Mouse (Mus musculus) spleen, adult 2 months (tissue): Measurements from ENCODE around the gene Dtd1. TPM values are rescaled to one million over a fixed set of nuclear protein-coding genes. Genes with fewer than 3 reads are reported as not detected.
A peak's percentile ranks its signal among the peaks of the same experiment; 100 is the strongest.

Experiments used
- DNase-seq, 2 experiments: peaks; one replicate each; pipeline versions ENCODE4 v3.0.0 to v3.0.0-alpha.2; 2012 to 2021; ENCODE audit warnings: low spot score in 2 of 2, low read depth in 1 of 2
- H3K27ac ChIP-seq: fragments of 200-500 bp; 2 replicates; pipeline ENCODE4 v1.5.1; 2012; ENCODE audit warnings: low read length, inconsistent platforms; ENCODE audit not compliant: insufficient read depth
- H3K27me3 ChIP-seq: fragments of 200-500 bp; 2 replicates; pipeline ENCODE4 v1.6.1; 2012; ENCODE audit warnings: mild to moderate bottlenecking, moderate library complexity, low read length, inconsistent platforms; ENCODE audit not compliant: control insufficient read depth, insufficient read depth
- H3K36me3 ChIP-seq: fragments of 200-500 bp; 2 replicates; pipeline ENCODE4 v1.6.1; 2012; ENCODE audit warnings: mild to moderate bottlenecking, low read length, inconsistent platforms; ENCODE audit not compliant: control insufficient read depth, insufficient read depth
- H3K4me1 ChIP-seq: fragments of 200-500 bp; 2 replicates; pipeline ENCODE4 v1.6.1; 2011; ENCODE audit warnings: inconsistent platforms; ENCODE audit not compliant: control insufficient read depth, insufficient read depth, insufficient read length
- H3K4me3 ChIP-seq: fragments of 200-500 bp; 2 replicates; pipeline ENCODE4 v1.5.1; 2011; ENCODE audit warnings: mild to moderate bottlenecking, inconsistent platforms; ENCODE audit not compliant: insufficient read depth, insufficient read length; ENCODE audit errors: extremely low read depth
- CTCF ChIP-seq: fragments of 200-500 bp; IDR thresholded peaks from 2 replicates; pipeline ENCODE4 v1.5.1; 2011; ENCODE audit warnings: mild to moderate bottlenecking, inconsistent platforms; ENCODE audit not compliant: insufficient read depth, insufficient read length, insufficient replicate concordance; ENCODE audit errors: extremely low read depth
- POLR2A ChIP-seq: fragments of 200-500 bp; IDR thresholded peaks from 2 replicates; pipeline ENCODE4 v1.6.1; 2011; ENCODE audit warnings: low read depth, low read length, inconsistent platforms
- WGBS: fragments of 180-500 bp; shearing (Covaris S2); methylation state at CpG from one replicate; pipeline ENCODE4 v1.1.7; 2018; 5-methylcytosine and 5-hydroxymethylcytosine counted together
- polyA plus RNA-seq: library from polyadenylated mRNA; depleted of rRNA; stranded (reverse); fragments of >200 nt; gene quantifications from 2 replicates; pipeline ENCODE4 v1.2.3, GENCODE M21; 2012

The Dtd1 gene
- polyA plus RNA-seq, 1 experiment, result 7.4 TPM

- TF ChIP-seq POLR2A (no peak), CTCF (no peak)
- Histone ChIP-seq H3K4me1 (no peaks in the 10 kb centered on the region), H3K27ac (no peak overlapping the region), H3K36me3 (no peaks in the 10 kb centered on the region; the same call in 1 of the 2 replicates), H3K27me3 (no peaks in the 10 kb centered on the region), H3K4me3 (no peak overlapping the region)
- 82% methylated on average over 5 of the region's 5 CpGs for WGBS
- DNase-seq, result no peak
Observed at GRCm38 (mm10) chr2:144634231-144634630, 34.5 kb downstream of the Dtd1 start.

GRCm38 (mm10) chr2:144634729-144635128 lies 35.0 kb downstream of the Dtd1 start:
- no peaks in the 10 kb centered on the region for H3K4me1 ChIP-seq
- 94% methylated on average over 2 of the region's 2 CpGs for WGBS
- H3K27ac ChIP-seq, result no peak overlapping the region
- no peak for DNase-seq
- no peaks in the 10 kb centered on the region for H3K27me3 ChIP-seq
- H3K36me3 ChIP-seq, result no peaks in the 10 kb centered on the region; the same call in 1 of the 2 replicates
- TF ChIP-seq POLR2A, result no peak
- TF ChIP-seq CTCF, result no peak
- no peak overlapping the region for H3K4me3 ChIP-seq

GRCm38 (mm10) chr2:144635644-144636320 lies 36.1 kb downstream of the Dtd1 start:
- TF ChIP-seq POLR2A, result no peak
- peak; percentile 83; the same call in 1 of the 2 replicates for TF ChIP-seq CTCF
- no peaks in the 10 kb centered on the region for H3K4me1 ChIP-seq
- WGBS, result 28% methylated on average over 5 of the region's 5 CpGs
- DNase-seq, result peak in 1 of 2 experiments; percentile 40
- H3K36me3 ChIP-seq, result no peaks in the 10 kb centered on the region; the same call in 1 of the 2 replicates
- H3K27me3 ChIP-seq, result no peaks in the 10 kb centered on the region
- H3K4me3 ChIP-seq, result no peak overlapping the region
- H3K27ac ChIP-seq, result no peak overlapping the region

GRCm38 (mm10) chr2:144637204-144637603 lies 37.5 kb downstream of the Dtd1 start:
- Histone ChIP-seq H3K27me3 (no peaks in the 10 kb centered on the region), H3K4me3 (no peak overlapping the region), H3K36me3 (no peaks in the 10 kb centered on the region; the same call in 1 of the 2 replicates), H3K27ac (no peak overlapping the region), H3K4me1 (peaks cover 4% of the 10 kb centered on the region; the same call in 1 of the 2 replicates)
- no peak for TF ChIP-seq POLR2A
- no peak for TF ChIP-seq CTCF
- DNase-seq, result no peak
- 73% methylated on average over 4 of the region's 4 CpGs for WGBS

- DNase-seq, result no peak
- no peaks in the 10 kb centered on the region for H3K36me3 ChIP-seq
- H3K27me3 ChIP-seq, result no peaks in the 10 kb centered on the region
- peaks cover 4% of the 10 kb centered on the region; the same call in 1 of the 2 replicates for H3K4me1 ChIP-seq
- H3K4me3 ChIP-seq, result no peak overlapping the region
- no peak overlapping the region for H3K27ac ChIP-seq
- WGBS, result 93% methylated on average over 12 of the region's 12 CpGs
- TF ChIP-seq CTCF (no peak), POLR2A (no peak)
Observed at GRCm38 (mm10) chr2:144637671-144638395, 38.1 kb downstream of the Dtd1 start.

GRCm38 (mm10) chr2:144638719-144639118 lies 39.0 kb downstream of the Dtd1 start:
- Histone ChIP-seq H3K4me1 (peaks cover 4% of the 10 kb centered on the region; the same call in 1 of the 2 replicates), H3K27me3 (no peaks in the 10 kb centered on the region), H3K36me3 (no peaks in the 10 kb centered on the region), H3K27ac (no peak overlapping the region), H3K4me3 (no peak overlapping the region)
- 57% methylated on average over 4 of the region's 4 CpGs for WGBS
- no peak for TF ChIP-seq CTCF
- TF ChIP-seq POLR2A, result no peak
- DNase-seq, result no peak

- Histone ChIP-seq H3K4me1 (peaks cover 4% of the 10 kb centered on the region; the same call in 1 of the 2 replicates), H3K27me3 (no peaks in the 10 kb centered on the region), H3K27ac (no peak overlapping the region), H3K4me3 (no peak overlapping the region), H3K36me3 (no peaks in the 10 kb centered on the region)
- 84% methylated on average over 7 of the region's 7 CpGs for WGBS
- no peak for TF ChIP-seq CTCF
- TF ChIP-seq POLR2A, result no peak
- DNase-seq, result no peak
Observed at GRCm38 (mm10) chr2:144640101-144640500, 40.4 kb downstream of the Dtd1 start.
